Mouse (Mus musculus) gastrocnemius, adult 18-20 months (tissue): ENCODE data around the gene Tmem246. TPM values are rescaled to one million over a fixed set of nuclear protein-coding genes. Genes with fewer than 3 reads are reported as not detected.

Source experiments
- DNase-seq: peaks from one replicate; pipeline ENCODE4 v3.0.0; 2021; ENCODE audit warnings: low spot score
- total RNA-seq, 2 experiments: library from RNA; stranded (reverse); gene quantifications; 2 replicates each; pipeline ENCODE4 v1.2.3; 2021

The Tmem246 gene
- total RNA-seq, 2 experiments from 2014 or later = 26.1 to 29.1 TPM

DNA sequence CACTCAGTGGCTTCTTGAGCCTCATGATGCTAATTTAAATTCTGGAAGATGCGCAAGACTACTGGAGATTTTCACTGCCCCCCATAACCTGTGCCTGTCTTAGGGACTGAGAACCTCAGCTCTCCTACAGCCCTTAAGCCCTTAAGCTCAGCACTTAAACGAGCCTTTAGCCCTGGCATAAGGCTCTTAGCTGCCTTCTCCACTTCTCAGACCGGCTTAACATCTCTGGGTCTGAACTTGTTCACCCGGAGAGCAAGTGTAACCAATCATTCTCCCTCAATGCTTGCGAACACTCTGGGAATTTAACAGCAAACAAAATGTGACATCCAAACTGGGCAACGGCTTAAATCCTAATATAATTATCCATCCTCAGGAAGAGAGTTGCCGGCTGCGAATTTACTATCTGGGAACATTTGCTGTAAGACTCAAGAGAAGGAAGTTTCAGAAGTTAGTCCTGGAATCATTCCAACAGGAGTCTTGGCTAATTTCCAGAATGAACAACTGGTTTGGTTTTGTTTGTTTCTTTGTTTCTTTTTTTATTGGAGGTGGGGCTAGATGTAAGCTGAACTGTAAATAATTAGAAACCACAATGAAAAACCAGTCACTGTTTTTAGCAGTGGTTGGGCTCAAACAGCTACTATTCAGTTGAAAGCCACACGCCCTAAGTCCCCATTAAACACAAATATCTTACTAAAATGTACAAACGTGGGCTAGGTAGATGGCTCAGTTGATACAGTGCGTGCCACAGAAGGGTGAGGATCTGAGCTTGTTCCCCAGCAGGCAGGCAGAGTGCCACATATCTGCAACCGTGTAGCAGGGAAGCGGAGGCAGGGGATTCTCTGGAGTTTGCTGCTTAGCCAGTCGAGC lies 13.5 kb downstream of the Tmem246 start:
- peak; percentile 23 for DNase-seq

DNA sequence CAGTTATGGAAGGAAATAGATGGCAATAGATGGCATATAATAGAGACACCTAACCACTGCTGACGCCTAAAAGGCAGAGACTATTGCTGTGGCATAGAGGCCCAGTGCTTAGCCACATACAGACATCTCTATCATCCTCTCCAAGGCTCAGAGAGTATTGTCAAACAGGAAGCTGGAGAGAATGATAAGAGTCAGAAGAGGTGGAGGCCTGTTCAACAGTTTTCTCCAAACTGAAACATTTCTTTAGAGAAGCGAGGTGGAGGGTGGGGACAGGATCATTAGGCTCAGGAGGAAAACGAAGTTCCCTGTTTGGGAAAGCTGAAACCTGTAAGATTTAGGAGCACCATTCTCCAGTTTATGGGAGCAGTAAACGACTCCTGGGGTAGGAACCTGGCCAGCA lies 16.4 kb downstream of the Tmem246 start:
- DNase-seq = no peak

DNA sequence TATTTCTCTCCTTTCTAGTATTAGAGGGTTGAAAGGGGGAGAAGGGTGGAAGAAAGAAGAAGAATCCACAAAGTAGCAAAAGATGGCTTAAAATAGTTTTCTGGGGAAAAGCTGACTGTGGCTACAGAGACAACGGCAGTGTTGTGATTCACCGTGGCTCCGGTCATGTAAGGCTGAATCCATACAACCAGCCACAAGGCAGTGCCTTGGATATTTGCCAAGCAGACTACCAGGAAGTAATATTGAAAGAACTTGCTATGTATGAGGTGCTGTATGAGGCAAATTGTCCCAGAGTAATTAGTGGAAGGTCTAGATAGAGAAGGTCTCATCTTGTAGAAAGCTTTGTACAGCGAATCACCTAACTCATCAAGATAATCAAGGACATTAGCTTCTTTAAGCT lies 25.5 kb downstream of the Tmem246 start:
- no peak for DNase-seq

DNA sequence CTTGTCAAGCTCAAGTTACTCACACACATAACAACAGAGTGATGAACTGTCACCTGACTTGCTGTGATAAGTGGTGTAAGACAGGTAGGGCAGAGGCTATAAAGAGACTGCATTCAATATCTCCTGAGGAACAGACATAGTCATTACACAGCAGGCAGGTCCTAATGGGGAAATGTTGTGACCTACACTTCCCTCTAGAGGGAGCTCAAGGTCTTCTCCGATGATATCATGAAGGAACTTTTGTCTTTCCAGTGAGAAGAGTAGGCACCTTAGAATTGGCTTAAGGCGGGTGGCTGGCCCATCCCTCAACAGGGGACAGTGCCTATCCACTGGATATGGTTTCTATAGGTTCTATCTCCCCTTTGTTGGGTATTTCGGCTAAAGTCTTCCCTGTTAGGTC lies 30.1 kb downstream of the Tmem246 start:
- peak; percentile 78 for DNase-seq

DNA sequence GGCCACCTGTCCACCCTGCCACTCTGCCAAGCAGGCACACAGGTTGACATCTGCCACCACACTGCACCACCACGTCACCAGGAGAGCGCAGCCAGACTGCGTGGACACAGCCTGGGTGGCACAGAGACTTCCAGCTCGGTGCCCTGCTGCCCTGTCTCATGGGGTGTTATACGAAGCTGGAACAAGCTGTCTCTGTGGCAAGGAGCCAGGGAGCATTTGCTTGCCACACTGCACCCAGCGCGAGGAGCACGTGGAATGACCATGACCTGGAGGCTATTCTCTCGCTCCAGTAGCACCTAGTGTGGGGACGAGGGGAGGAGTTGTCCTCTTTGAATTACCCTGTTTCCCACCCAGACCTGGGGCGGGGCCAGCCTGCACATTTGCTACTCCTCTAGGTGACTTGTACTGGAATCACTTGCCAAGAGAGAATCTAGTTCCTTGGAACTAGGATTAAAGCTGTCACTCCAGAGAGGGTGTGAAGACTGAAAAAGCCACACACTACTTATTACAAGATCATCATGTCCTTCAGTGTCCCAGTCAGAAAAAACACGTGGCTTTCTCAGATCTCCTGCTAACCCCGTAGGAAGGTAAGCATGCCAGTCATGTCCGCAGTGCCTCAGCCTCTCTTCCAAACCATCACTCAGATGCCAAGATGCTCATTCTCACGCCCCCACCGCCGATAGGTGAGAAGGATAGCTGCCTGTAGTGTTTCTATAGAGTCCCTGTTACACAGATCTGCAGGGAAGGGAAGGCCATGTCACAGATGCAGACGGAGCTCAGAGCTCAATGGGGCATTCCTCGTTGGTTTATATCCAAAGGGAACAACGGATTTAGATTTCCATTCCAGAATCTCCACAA lies 37.5 kb downstream of the Tmem246 start:
- DNase-seq = peak; percentile 92

DNA sequence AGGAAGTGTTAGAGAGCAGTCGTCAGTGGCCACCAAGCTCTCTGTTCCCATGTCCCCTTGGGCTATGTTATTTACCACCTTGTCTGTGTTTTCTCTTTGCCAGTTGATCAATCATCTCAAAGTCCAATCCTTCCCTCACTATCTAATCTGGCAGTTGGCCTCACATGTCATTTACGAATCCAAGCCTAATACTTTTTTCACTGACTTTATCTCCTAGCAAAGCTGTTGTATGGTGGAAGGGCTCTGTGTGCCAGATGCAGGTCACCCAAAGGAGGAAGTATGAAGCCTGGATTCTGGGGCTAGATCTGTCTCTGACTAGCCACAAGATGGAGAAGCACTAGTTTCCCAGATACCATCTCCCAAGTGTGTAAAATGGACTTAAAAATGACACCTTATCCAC lies 39.5 kb downstream of the Tmem246 start:
- no peak for DNase-seq

DNA sequence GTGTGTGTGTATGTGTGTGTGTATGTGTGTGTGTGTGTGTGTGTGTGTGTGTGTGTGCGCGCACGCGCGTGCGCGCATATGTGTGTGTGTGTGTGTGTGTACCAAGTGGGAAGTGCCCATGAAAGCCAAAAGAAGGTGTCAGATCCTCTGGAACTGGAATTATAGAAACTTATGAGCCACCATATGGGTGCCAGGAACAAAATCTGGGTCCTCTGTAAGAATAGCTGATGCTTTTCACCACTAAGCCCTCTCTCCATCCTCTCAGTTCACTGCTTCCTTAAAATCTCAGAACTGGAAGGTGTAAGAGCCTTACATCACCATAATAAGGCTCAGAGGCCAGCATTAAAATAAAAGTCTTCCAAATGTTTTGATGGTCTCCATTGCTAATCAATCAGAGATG lies 40.3 kb downstream of the Tmem246 start:
- DNase-seq = no peak

DNA sequence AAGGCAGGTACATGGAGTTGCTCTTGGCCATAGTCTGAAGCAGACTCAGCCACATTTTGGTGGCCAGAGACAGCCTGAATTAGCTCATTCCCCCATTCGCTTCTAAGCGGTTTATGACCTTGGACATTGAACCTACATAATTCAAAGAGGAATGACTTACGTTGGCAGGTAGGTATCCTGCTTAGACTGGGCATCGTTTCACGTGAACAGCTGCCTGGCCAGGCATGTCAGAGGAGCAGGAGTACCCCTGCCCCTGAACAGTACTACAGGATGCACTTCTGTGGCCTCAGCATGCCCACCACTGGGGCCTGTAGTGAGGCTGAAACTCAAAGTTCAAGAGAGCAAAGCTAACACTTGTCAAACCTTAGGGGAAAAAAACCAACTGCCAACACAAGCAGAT lies 44.3 kb downstream of the Tmem246 start:
- DNase-seq = no peak

DNA sequence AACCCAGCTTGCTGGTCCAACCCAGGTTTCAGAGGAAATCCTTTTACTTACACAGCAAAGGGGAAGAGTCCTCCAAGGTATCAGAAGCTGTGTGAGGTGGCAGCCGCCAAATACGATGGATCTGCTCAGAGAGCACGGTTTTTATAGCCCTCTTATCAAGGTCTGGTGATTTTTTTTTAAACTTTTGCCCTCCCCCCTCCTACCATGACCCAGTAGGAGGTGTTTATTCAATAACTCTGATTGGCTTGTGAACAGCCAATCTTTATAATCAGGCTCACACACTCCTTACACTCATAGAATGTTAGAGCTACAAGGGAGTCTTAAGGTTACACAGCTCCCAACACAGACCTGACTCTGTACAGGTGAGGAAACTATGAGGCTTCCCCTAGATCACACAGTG lies 48.3 kb downstream of the Tmem246 start, which contains the start of gene Aldob:
TSS of gene Aldob (minus strand) at position 164 of the 400 bp plus-strand sequence.
- DNase-seq = no peak

DNA sequence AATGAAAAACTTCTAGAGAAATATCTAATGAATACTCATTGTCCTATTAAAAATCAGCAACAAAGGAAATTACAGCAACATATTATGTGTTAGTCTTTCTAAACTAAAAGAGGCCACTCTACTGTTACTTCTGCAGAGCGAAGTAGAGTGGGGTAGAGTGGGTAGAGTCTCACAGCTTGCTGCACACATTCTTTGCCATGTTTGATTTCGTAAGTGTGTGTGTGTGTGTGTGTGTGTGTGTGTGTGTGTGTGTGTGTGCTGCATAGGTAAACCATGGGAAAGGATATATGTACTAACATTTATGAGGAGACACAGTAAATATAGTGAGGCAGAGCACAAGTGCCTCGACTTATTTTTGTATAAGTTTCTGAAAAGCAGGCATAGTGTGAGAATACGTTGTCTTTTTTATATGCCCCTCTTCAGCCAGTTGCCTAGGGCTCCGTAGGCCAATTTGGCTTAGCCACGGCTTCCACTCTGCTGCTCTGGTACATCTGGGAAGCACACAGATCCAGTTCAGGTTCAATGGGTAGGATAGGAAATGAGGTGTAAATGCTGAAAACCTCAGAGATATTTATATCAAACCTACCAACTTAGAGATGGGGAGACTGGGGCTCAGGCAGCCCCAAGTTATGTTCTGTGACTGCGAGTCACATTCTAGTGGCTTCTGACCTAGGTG lies 50.0 kb downstream of the Tmem246 start:
- no peak for DNase-seq

DNA sequence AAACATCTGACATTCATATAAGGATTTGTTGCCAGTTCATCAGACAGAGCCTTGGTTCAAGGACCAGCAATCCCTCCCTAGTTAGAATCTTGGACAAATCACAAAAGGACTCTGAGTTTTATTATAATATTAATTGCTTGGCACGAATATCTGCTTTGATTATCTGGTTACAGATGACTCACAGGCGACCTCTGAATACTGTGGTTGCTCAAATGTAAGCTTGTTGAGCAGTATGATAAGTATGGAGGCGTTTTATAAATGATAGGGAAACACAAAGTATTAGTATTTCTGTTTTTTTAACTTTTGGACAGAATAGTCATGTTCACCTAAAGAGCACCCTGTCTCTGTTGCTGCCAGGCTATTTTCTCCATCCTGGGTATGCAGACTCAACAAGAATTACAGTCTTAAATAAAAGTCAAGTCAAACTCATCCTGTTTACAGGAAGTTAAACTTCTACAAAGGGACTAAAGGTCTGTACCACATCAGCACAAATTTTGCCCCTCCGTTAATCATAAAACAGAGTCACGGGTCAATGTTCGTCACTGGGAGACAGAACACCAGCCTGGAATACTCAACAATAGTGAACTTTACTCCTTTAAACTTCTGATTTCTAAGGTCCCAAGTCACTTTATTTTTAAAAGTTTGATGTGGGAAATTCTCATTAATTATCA lies 50.7 kb downstream of the Tmem246 start:
- no peak for DNase-seq

DNA sequence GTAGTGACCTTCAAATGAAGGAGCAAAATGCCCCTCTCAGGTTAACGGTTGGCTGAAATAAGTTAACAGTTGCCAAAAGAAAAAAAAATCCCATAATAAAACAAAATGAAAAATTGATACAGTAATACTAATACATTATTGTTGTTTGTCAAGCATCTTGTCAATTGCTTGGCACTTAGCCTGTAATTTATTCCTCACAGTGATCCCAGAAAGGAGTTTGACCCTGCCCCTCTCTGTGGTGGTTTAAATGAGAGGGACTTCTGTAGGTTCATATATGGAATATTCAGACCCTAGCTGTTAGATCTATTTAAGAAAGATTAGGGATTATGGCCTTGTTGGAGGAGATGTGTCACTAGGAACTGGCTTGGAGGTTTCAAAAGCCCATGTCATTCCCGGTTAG lies 51.6 kb downstream of the Tmem246 start:
- no peak for DNase-seq

DNA sequence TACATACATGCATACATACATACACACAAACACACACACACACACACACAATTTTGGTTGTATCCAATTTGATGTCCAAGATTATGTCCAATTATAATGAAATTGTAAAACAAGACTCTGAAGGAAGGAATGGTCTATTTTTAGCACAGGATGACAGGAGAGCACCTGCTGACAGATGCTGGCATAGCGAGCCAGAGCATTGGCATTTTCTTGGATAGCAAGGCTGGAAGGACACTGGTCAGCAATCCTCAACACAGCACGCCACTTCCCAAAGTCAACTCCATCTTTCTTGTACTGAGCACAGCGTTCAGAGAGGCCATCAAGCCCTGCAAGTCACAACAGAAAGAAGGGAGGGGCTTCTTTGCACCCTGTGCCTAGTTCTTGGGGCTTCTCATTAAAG lies 56.7 kb downstream of the Tmem246 start:
- DNase-seq = peak; percentile 34

DNA sequence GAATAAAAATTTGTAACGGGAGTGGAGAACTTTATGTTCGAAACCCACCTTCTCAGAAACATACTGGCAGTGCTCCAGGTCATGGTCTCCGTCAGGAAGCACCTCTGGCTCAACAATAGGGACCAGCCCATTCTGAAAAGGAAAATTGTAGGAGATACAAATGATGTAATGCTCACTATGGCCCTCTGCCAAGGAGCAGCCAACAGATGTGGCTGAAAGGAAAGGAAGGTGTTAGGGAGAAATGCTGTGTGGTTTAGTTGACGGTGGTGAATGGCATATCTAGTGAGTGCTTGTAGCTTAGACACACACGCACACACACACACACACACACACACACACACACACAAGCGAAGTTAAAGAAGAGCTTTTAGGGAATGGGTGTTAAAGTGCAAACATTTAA lies 58.0 kb downstream of the Tmem246 start:
- DNase-seq = no peak

DNA sequence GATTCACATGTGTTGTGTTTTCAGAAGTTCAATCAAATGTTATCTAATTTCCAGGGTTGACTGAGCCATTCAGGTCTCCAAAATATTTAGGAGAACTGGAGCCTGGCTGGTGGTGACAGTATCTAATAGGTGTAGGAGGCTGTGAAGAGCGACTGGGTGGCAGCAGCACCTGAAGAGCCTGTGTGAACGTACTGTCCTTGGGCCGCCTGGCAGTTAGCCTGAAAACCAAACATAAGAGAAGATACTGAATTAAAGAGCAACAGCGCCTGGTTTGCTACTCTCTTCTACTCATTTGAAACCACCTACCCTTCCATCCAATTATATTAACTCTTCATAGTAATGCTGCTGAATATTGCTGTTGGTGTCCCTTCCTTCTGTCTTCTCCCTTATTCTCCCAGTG lies 61.0 kb downstream of the Tmem246 start:
- no peak for DNase-seq

DNA sequence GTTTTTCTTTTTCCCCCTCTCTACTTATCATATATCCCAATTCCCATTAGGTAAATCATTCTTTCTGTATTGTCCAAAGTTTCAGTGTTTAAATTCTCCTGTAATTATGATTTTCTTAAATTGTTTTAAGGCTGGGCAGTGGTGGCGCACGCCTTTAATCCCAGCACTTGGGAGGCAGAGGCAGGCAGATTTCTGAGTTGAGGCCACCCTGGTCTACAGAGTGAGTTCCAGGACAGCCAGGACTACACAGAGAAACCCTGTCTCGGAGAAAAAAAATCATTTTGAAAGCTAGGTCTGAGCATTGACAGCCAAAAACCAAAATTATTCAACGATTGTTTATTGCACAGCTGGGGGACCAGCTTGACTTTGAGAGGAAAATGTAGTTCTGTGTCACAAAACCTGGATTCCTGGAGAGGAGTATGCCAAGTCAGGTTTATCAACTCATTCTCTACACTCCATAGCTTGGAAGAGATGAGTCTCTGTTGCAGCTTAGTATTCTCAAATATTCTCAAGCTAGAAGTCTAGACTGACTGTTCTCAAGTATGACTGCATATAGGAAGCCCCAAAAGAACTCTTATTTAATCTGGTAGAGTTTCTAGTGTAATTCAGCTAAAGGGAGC lies 61.9 kb downstream of the Tmem246 start:
- no peak for DNase-seq

DNA sequence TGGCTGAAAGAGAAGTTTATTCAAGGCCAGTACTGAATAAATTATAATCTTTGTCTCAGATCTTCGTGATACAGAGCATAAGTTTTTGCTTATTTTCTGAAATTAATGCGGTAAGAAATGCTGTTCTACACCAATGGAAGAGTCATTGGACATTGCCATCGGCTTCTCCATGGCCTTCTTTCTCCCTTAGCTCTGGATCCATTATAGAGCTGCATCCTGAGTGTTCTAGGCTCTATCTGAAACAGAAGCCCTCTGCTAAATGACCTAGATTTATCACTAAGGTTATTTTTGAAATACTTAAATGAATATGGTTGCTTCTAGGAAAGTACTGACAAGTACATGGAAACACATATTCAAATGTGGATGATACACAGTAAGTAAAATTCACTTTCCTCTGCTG lies 62.6 kb downstream of the Tmem246 start:
- no peak for DNase-seq
